Mouse (Mus musculus): Measurements from ENCODE around the gene Olfr628. TPM values are rescaled to one million over a fixed set of nuclear protein-coding genes. Genes with fewer than 3 reads are reported as not detected.
"Not testable (repeated sequence)": the region's sequence is repeated elsewhere in the genome, so short reads cannot be mapped to it uniquely, and the experiment has no call there.

Gene Olfr628
- not detected for polyA plus RNA-seq (2012; fragmentation: generic; extraction: Trizol)
- long read RNA-seq, experiment 1, result 0 reads
- long read RNA-seq, experiment 2, result 0 reads

- Histone ChIP-seq H3K79me3 (ENCODE audit: low read depth) (no peaks in the 10 kb centered on the region), H3K27me3 (ENCODE audit: control insufficient read depth, insufficient read depth, insufficient read length) (no peaks in the 10 kb centered on the region), H3K79me2 (ENCODE audit: control insufficient read depth, insufficient read depth) (no peaks in the 10 kb centered on the region), H3K4me3 (ENCODE audit: insufficient read depth, poor library complexity, severe bottlenecking) (no peak within 1 kb of the TSS), H3ac (ENCODE audit: control insufficient read depth, insufficient read length, low read depth) (no peak within 1 kb of the TSS), H3K36me3 (ENCODE audit: control insufficient read depth, insufficient read depth) (no peaks in the 10 kb centered on the region)
- TF ChIP-seq MYOG (IDR thresholded peaks at IDR 0.05; ENCODE audit: control insufficient read depth, extremely low read depth, insufficient read length) (no peak), MAX (IDR thresholded peaks at IDR 0.05) (no peak), FOSL1 (IDR thresholded peaks at IDR 0.05; ENCODE audit: insufficient read depth, low read length, poor library complexity, severe bottlenecking) (no peak), CEBPB (IDR thresholded peaks at IDR 0.05; ENCODE audit: low read depth) (no peak), USF1 (IDR thresholded peaks at IDR 0.05; ENCODE audit: low read depth) (no peak), CTCF (IDR thresholded peaks at IDR 0.05; ENCODE audit: control insufficient read depth, insufficient read depth, insufficient read length) (no peak), MYOD1 (IDR thresholded peaks at IDR 0.05; ENCODE audit: control insufficient read depth, insufficient read length, low read depth) (no peak)
Measured at GRCm38 (mm10) chr7:103730074-103730473, at the start of gene Olfr628. TSS of gene Olfr628 (plus strand) at chr7:103730374.

- Histone ChIP-seq H3K79me3 (ENCODE audit: low read depth) (no peaks in the 10 kb centered on the region), H3K79me2 (ENCODE audit: control insufficient read depth, insufficient read depth) (no peaks in the 10 kb centered on the region), H3ac (ENCODE audit: control insufficient read depth, insufficient read length, low read depth) (no peak within 1 kb of the TSS), H3K4me3 (ENCODE audit: insufficient read depth, poor library complexity, severe bottlenecking) (no peak within 1 kb of the TSS), H3K36me3 (ENCODE audit: control insufficient read depth, insufficient read depth) (no peaks in the 10 kb centered on the region), H3K27me3 (ENCODE audit: control insufficient read depth, insufficient read depth, insufficient read length) (no peaks in the 10 kb centered on the region)
- no peak for TF ChIP-seq CTCF (IDR thresholded peaks at IDR 0.05; ENCODE audit: control insufficient read depth, insufficient read depth, insufficient read length)
- TF ChIP-seq CEBPB (IDR thresholded peaks at IDR 0.05; ENCODE audit: low read depth), result no peak
Measured at GRCm38 (mm10) chr7:103682420-103682819, 47.8 kb upstream of the Olfr628 start, which contains the start of gene Olfr625-ps1. TSS of gene Olfr625-ps1 (plus strand) at chr7:103682720.

- no peak for TF ChIP-seq MYOG (IDR thresholded peaks at IDR 0.05; ENCODE audit: control insufficient read depth, extremely low read depth, insufficient read length)
- TF ChIP-seq MAX (IDR thresholded peaks at IDR 0.05), result no peak
- no peak for TF ChIP-seq CEBPB (IDR thresholded peaks at IDR 0.05; ENCODE audit: low read depth)
- TF ChIP-seq MYOD1 (IDR thresholded peaks at IDR 0.05; ENCODE audit: control insufficient read depth, insufficient read length, low read depth), result no peak
- no peak for TF ChIP-seq FOSL1 (IDR thresholded peaks at IDR 0.05; ENCODE audit: insufficient read depth, low read length, poor library complexity, severe bottlenecking)
- TF ChIP-seq USF1 (IDR thresholded peaks at IDR 0.05; ENCODE audit: low read depth), result no peak
- no peak for TF ChIP-seq CTCF (IDR thresholded peaks at IDR 0.05; ENCODE audit: control insufficient read depth, insufficient read depth, insufficient read length)
- no peaks in the 10 kb centered on the region for H3K27me3 ChIP-seq (ENCODE audit: control insufficient read depth, insufficient read depth, insufficient read length)
Measured at GRCm38 (mm10) chr7:103699469-103699868, 30.7 kb upstream of the Olfr628 start.

GRCm38 (mm10) chr7:103712024-103712423 is 18.1 kb upstream of the Olfr628 start:
- TF ChIP-seq MYOG (IDR thresholded peaks at IDR 0.05; ENCODE audit: control insufficient read depth, extremely low read depth, insufficient read length) (no peak), CTCF (IDR thresholded peaks at IDR 0.05; ENCODE audit: control insufficient read depth, insufficient read depth, insufficient read length) (no peak), CEBPB (IDR thresholded peaks at IDR 0.05; ENCODE audit: low read depth) (no peak), USF1 (IDR thresholded peaks at IDR 0.05; ENCODE audit: low read depth) (no peak), FOSL1 (IDR thresholded peaks at IDR 0.05; ENCODE audit: insufficient read depth, low read length, poor library complexity, severe bottlenecking) (no peak), MYOD1 (IDR thresholded peaks at IDR 0.05; ENCODE audit: control insufficient read depth, insufficient read length, low read depth) (no peak), MAX (IDR thresholded peaks at IDR 0.05) (no peak)
- H3K36me3 ChIP-seq (ENCODE audit: control insufficient read depth, insufficient read depth), result no peaks in the 10 kb centered on the region
- no peaks in the 10 kb centered on the region for H3K79me3 ChIP-seq (ENCODE audit: low read depth)
- H3K4me3 ChIP-seq (ENCODE audit: insufficient read depth, poor library complexity, severe bottlenecking), result no peak overlapping the region
- no peak overlapping the region for H3ac ChIP-seq (ENCODE audit: control insufficient read depth, insufficient read length, low read depth)
- H3K27me3 ChIP-seq (ENCODE audit: control insufficient read depth, insufficient read depth, insufficient read length), result no peaks in the 10 kb centered on the region
- no peaks in the 10 kb centered on the region for H3K79me2 ChIP-seq (ENCODE audit: control insufficient read depth, insufficient read depth)

More at GRCm38 (mm10) chr7:103699469-103699868, 30.7 kb upstream of the Olfr628 start:
- Histone ChIP-seq H3K4me3 (ENCODE audit: insufficient read depth, poor library complexity, severe bottlenecking) (no peak overlapping the region), H3K79me2 (ENCODE audit: control insufficient read depth, insufficient read depth) (no peaks in the 10 kb centered on the region), H3K79me3 (ENCODE audit: low read depth) (no peaks in the 10 kb centered on the region), H3K36me3 (ENCODE audit: control insufficient read depth, insufficient read depth) (no peaks in the 10 kb centered on the region), H3ac (ENCODE audit: control insufficient read depth, insufficient read length, low read depth) (no peak overlapping the region)

- no peaks in the 10 kb centered on the region for H3K27me3 ChIP-seq (ENCODE audit: control insufficient read depth, insufficient read depth, insufficient read length)
- H3K79me3 ChIP-seq (ENCODE audit: low read depth), result no peaks in the 10 kb centered on the region
- no peaks in the 10 kb centered on the region for H3K79me2 ChIP-seq (ENCODE audit: control insufficient read depth, insufficient read depth)
- H3K36me3 ChIP-seq (ENCODE audit: control insufficient read depth, insufficient read depth), result no peaks in the 10 kb centered on the region
- no peak within 1 kb of the TSS for H3ac ChIP-seq (ENCODE audit: control insufficient read depth, insufficient read length, low read depth)
- H3K4me3 ChIP-seq (ENCODE audit: insufficient read depth, poor library complexity, severe bottlenecking), result no peak within 1 kb of the TSS
- TF ChIP-seq USF1 (IDR thresholded peaks at IDR 0.05; ENCODE audit: low read depth) (no peak), CEBPB (IDR thresholded peaks at IDR 0.05; ENCODE audit: low read depth) (no peak), MYOD1 (IDR thresholded peaks at IDR 0.05; ENCODE audit: control insufficient read depth, insufficient read length, low read depth) (no peak), MAX (IDR thresholded peaks at IDR 0.05) (no peak), CTCF (IDR thresholded peaks at IDR 0.05; ENCODE audit: control insufficient read depth, insufficient read depth, insufficient read length) (no peak), FOSL1 (IDR thresholded peaks at IDR 0.05; ENCODE audit: insufficient read depth, low read length, poor library complexity, severe bottlenecking) (no peak), MYOG (IDR thresholded peaks at IDR 0.05; ENCODE audit: control insufficient read depth, extremely low read depth, insufficient read length) (no peak)
Measured at GRCm38 (mm10) chr7:103714371-103714770, 15.8 kb upstream of the Olfr628 start, which contains the start of gene Olfr243. TSS of gene Olfr243 (plus strand) at chr7:103714671.

GRCm38 (mm10) chr7:103716398-103716797 is 13.8 kb upstream of the Olfr628 start:
- not testable (repeated sequence) for H3K79me2 ChIP-seq (ENCODE audit: control insufficient read depth, insufficient read depth); H3K4me3 ChIP-seq (ENCODE audit: insufficient read depth, poor library complexity, severe bottlenecking); H3K36me3 ChIP-seq (ENCODE audit: control insufficient read depth, insufficient read depth); H3ac ChIP-seq (ENCODE audit: control insufficient read depth, insufficient read length, low read depth); H3K27me3 ChIP-seq (ENCODE audit: control insufficient read depth, insufficient read depth, insufficient read length); H3K79me3 ChIP-seq (ENCODE audit: low read depth)
